Mouse (Mus musculus): ENCODE results near the gene Arhgap23.

Arhgap23 gene

GRCm38 (mm10) chr11:97502383-97502782 lies 87.0 kb downstream of the Arhgap23 start:
- peak; percentile 55 for DNase-seq (ENCODE audit: low read depth, low spot score)

DNA sequence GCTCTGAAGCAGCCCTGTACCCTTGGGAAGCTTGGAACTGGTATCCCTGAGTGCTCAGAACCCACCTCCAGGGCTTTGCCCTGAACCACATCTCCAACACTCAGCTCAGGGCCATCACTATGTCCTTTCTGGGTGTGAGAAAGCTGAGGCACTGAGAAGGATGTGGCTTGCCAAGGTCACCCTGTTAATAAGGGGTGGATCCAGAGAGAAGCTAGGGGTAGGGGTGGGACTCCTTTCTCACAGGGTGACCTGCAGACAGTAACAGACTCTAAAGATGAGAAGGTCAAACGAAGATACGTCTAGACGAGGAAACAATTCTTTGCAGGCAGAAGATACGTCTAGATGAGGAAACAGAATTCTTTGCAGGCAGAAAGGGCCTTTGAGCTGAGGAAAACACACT lies 87.5 kb downstream of the Arhgap23 start:
- no peak for DNase-seq (ENCODE audit: low read depth, low spot score)

GRCm38 (mm10) chr11:97505784-97506183 lies 90.5 kb downstream of the Arhgap23 start:
- DNase-seq (ENCODE audit: low read depth, low spot score) = no peak

DNA sequence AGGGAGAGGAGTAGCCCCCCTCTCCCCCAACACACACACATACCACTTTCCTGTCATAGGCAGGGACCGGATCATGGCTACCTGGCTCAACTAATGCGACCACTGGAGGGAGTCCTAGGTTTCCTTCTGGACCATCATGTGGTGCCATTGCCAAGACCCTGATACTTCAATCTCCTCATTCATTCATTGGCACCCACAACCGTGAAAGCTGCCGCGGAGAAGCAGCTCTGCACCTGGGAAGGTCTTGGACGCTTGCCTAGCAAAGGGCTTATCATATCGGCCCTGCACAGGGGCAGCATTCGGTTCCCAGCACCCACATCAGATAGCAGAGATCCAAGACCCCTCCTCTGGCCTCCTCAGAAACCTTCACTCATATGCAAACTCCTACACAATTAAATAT lies 91.0 kb downstream of the Arhgap23 start:
- DNase-seq (ENCODE audit: low read depth, low spot score) = no peak

DNA sequence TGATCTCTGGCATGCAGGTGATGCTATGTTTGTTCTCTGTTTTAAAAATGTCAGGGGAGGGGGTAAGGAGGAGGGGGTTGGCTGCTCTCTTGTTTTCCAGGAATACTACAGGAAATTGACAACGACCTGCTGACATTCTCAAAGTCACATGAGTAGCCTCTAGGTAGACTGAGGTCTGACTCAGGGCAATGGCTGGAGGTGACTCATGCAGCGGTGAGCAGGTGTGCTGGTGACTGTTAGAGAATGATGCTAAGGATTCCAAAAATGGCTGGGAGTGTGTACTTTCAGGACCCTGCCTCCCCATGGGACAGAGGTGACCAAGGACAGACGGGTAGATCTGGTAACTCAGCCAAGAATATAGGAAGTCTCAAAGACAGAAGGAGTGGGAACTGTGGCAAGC lies 92.9 kb downstream of the Arhgap23 start:
- no peak for DNase-seq (ENCODE audit: low read depth, low spot score)

GRCm38 (mm10) chr11:97509058-97509457 lies 93.7 kb downstream of the Arhgap23 start:
- DNase-seq (ENCODE audit: low read depth, low spot score) = no peak

- DNase-seq (ENCODE audit: low read depth, low spot score) = no peak
Measured at GRCm38 (mm10) chr11:97509715-97510485, 94.6 kb downstream of the Arhgap23 start.

DNA sequence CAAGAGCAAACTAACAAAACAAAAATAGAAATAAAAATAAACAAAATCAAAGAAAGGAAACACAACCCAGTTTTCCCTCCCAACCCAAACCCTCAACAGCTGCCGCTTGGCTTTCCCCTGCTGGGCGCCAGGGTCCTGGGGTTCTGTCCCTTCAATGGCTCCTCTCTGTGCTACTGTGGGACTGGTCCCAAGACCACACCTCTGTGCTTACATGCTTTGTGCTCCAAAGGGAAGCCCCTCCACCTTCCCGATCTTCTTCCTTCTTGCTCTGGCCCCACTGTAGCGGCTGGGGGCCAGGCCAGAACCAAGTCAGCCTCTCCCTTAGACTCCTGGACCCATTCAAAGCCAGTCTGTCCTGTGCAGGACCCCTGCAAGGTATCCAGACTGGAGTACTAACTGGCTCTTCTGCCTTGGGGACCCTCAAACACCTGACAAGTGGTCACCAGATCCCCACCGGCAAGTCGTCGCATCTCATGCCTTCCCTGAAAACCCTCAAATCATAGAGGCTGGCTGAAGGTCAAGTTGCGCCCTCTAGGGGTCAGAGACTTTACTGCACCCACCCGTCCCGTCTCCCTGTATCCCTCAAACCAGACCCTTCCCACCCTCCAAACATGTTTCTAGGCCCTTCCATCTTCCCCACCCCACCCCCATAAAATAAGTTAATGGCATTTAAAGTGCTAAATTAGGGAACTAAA lies 95.8 kb downstream of the Arhgap23 start:
- DNase-seq (ENCODE audit: low read depth, low spot score) = peak; percentile 90

GRCm38 (mm10) chr11:97511661-97512369 lies 96.5 kb downstream of the Arhgap23 start:
- DNase-seq (ENCODE audit: low read depth, low spot score) = peak; percentile 95

DNA sequence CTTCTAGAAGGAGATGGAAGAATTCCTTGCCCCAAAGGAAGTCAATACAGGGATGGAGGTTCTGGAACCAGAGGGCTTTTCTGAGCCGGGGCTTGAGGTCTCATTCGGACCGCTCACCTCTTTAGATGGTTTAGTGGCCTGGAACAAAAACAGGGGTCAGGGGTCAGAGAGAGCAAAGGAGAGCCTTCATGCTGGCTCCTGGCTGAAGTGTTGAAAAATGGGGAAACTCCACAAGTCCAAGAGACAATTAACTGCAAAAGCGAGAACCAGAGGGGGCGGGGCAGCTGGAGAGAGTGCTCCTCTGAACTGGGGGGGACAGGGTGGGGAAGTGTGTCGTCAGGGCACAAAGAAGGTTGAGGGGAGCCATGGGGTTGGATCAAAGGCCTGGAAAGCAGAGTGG lies 97.2 kb downstream of the Arhgap23 start:
- no peak for DNase-seq (ENCODE audit: low read depth, low spot score)

DNA sequence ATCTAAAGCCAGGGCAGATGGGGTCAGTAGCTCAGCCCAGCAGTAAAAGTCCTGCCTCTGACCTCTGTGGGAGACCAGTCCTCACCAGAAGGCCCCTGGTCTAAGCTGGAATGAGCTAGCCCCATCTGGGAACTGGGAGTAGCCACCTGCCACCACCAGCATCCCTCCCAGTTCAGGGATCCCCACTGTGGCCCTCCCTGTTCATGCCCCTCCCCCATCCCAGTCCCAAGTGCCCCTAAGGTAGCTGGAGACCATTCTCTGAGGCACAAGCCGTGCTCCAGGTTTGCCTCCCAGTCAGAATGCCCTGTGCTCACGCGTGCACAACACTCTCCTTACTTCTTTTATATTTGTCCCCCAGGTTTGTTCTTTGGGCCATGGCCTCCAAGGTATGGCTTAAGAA lies 97.7 kb downstream of the Arhgap23 start:
- DNase-seq (ENCODE audit: low read depth, low spot score) = no peak

- DNase-seq (ENCODE audit: low read depth, low spot score) = no peak
Measured at GRCm38 (mm10) chr11:97520541-97520940, 105.2 kb downstream of the Arhgap23 start.

- no peak for DNase-seq (ENCODE audit: low read depth, low spot score)
Measured at GRCm38 (mm10) chr11:97521741-97522474, 106.6 kb downstream of the Arhgap23 start.

DNA sequence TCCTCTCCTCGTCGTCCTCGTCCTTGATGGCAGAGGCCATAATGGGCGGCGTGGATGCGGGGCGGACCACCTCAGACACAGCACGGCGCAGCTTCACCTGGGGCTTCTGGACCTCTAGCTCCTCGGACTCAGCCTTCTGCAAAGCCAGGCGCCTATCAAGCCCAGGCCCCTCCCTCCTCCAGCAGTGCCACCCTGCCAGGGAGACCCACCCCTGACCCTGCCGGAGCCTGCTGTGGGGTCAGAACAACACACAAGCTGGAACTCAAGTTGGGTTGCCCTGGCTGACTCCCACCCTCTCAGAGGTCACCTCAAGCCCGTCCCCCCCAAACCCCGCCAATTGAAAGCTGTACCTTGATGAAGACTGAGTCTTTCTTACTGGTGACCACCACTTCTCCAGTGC lies 107.8 kb downstream of the Arhgap23 start:
- DNase-seq (ENCODE audit: low read depth, low spot score) = no peak

DNA sequence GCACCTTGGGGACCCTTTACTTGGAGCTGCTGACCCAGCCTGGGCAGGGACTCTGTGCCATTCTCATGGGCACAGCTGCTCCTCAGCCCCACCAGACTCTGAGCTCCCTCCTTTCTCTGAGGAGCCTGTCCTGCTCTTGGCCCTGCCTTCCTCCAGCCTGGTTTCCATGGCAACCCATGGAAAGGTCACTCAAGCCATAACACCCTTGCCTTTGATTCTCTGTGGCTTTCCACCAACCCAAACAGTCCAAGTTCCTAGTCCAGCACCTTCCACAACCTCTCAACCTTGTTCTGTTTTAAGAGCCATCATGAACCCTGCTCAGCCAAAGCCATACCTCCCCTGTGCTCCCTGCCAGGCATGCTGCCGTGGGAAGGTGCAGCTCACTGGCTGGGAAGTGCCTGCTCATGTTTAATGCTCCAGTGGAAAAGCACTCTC lies 108.5 kb downstream of the Arhgap23 start:
- peak; percentile 78 for DNase-seq (ENCODE audit: low read depth, low spot score)

GRCm38 (mm10) chr11:97524306-97524705 lies 109.0 kb downstream of the Arhgap23 start:
- DNase-seq (ENCODE audit: low read depth, low spot score) = no peak

- no peak for DNase-seq (ENCODE audit: low read depth, low spot score)
Measured at GRCm38 (mm10) chr11:97525313-97525712, 110.0 kb downstream of the Arhgap23 start.

- no peak for DNase-seq (ENCODE audit: low read depth, low spot score)
Measured at GRCm38 (mm10) chr11:97528282-97528808, 113.0 kb downstream of the Arhgap23 start.

DNA sequence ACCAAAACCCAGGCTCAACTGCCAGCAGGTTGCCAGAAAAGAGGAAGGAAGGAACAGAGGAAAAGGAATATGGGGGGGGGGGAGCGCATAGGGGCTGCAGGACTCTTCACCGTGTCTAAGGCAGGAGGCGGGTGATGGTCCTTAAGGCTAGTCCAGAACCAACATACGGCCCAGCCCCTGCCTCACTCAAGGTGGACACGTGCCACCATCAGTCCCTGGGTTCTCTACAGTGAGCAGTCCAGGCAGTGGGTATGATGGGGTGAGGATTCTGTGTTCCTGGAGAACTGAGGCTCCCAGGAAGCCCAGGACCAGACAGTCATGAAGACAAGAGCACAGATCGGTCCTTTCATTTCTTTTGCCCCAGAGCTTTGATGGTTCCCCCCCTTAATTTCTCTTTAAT lies 114.7 kb downstream of the Arhgap23 start:
- no peak for DNase-seq (ENCODE audit: low read depth, low spot score)

- no peak for DNase-seq (ENCODE audit: low read depth, low spot score)
Measured at GRCm38 (mm10) chr11:97530961-97531360, 115.6 kb downstream of the Arhgap23 start.

Measured in R1 (cell line).